Mouse (Mus musculus): Measurements from ENCODE around the gene Zp2. TPM values are rescaled to one million over a fixed set of nuclear protein-coding genes. Genes with fewer than 3 reads are reported as not detected.

The Zp2 gene
- total RNA-seq (2014; fragmentation: Nextera tagmentation) = not detected in 2 replicates
- total RNA-seq (2017) = not detected in 2 replicates

DNA sequence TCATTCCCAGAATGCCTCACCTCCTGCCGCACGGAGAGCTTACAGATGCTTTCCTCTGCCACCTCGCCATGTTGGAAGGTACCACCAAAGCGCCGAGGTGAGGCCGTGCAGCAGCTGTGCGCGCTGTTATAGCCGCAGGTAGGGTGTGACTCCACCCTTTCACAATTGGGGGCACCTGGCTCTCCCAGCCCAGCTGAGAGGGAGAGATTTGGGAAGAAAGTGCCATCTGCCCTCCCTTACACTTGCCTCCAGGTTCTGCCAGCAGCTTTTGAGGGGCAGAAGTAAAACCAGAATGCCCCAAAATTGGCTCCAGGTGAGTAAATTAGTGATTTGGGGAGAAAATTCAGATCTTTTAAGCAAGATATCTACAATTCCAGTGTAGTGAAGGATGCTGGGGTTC, at the start of gene Zp2:
TSS of gene Zp2 (minus strand) at position 101 of the 400 bp plus-strand sequence.
- no peak for ATAC-seq (replicated peaks; ENCODE audit: low FRiP score, low TSS enrichment, poor library complexity, severe bottlenecking)

DNA sequence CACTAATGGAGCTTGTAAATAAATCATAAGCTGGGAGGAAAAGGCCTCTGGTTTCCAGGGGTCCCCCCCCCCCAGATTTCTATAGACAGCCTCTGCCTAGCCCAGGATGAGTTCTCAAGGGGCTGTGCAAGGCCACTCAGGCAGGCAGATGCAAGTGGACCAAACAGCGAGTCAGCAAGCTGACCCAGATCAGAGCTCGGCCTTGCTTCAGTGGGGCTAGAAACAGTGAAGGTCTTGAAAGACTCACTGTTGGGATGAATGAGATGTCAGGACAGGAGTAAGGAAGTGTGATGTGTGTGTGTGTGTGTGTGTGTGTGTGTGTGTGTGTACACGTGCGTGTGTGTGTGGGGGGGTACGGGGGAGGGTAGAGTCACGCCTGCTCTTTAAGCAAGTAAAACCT, 47.7 kb upstream of the Zp2 start:
- ATAC-seq (replicated peaks; ENCODE audit: low FRiP score, low TSS enrichment, poor library complexity, severe bottlenecking) = no peak

DNA sequence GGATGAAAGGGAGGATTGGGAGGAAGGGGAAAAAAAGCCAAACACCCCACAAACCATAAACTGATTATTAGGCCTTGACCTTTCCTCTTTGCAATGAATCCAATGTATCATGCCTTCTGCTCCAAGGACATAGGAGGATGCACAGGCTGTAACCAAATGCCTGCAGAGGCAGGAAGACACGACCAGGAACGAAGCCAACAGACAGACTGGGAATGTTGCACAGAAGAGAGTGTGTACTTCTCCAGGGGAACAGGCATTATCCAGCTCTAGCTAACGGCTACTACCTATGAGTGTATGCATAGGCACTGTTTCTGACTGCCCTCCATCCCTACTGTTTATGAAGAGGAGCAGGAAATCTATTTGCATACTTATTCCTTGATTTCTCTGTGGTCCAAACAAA, 47.1 kb upstream of the Zp2 start:
- ATAC-seq (replicated peaks; ENCODE audit: low FRiP score, low TSS enrichment, poor library complexity, severe bottlenecking) = no peak

DNA sequence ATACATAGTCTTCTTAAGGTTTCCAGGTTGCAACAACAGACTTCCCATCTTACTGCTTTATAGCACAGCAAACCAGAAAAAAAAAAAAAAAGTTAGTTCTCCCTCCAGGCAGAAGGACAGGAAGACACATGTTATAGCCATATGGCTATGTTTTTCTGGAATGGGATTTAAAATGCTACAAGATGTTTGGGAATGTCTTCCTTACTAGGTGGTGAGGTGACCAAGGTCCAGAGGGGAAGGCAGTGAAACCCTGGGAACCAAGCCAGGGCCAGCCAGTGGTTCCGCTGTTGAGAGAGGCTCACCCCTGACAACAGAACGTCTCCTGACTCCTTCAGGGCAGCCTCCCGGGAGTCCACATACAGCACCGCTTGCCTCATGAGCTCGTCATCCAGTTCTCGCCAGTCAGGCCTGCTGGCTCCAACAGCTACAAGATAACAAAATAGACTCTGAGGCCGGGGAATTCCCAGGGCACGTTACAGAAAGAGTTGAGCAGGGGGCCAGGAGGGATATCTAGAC, 45.1 kb upstream of the Zp2 start:
- ATAC-seq (replicated peaks; ENCODE audit: low FRiP score, low TSS enrichment, poor library complexity, severe bottlenecking) = no peak

DNA sequence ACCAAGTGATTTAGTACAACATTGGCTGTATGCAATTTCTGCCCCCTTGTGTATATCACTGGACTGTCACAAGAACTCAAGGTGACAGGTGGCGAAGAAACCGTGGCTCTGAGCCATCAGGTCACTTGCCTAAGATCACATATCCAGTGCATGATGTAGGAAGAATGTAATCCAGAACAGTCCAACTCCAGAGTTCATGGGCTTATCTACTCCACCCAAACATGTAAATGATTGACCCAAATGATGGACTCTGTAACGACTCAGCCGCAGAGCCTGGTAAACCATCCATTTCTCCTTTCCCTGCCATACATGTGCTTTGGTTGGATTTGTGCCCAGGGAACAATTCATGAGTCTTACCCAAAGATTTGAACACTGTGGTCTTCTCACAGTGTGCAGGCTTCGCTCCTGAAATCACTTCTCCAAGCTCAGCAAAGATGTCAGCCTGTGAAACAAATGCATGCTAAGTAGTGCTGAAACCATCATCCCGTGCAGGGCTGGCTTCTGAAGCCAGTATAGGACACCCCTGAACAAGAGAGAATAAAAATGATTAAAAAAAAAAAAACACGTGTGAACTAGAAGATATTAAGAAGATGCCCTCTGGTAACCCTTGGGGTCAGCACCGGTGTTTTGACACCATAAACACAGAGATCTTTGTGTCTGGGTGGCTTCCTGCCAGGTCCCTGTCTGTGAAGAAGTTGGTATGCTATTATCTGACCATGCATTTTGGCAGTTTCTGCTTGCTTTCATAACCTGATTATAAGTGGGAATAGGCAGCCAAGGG, 44.5 kb upstream of the Zp2 start:
- ATAC-seq (replicated peaks; ENCODE audit: low FRiP score, low TSS enrichment, poor library complexity, severe bottlenecking) = no peak

DNA sequence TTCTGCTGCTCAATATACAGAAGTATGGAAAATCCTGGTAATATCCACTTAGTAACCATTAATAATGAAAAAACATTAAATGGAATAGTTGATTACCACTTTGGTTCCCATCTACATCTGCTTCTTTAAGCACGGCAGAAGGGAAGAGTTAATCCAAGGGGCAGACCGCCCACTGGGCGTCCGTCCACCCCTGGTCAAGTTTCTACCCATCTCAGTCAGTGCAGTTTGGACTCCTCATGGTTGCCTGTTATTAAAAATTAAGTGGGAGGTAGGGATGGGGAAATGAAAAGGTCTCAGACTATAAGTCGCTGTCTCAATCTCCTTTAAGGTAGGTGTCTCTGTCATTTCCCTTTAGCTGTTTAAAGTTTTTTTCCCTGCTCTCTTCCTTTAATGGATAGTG, 43.9 kb upstream of the Zp2 start:
- no peak for ATAC-seq (replicated peaks; ENCODE audit: low FRiP score, low TSS enrichment, poor library complexity, severe bottlenecking)

DNA sequence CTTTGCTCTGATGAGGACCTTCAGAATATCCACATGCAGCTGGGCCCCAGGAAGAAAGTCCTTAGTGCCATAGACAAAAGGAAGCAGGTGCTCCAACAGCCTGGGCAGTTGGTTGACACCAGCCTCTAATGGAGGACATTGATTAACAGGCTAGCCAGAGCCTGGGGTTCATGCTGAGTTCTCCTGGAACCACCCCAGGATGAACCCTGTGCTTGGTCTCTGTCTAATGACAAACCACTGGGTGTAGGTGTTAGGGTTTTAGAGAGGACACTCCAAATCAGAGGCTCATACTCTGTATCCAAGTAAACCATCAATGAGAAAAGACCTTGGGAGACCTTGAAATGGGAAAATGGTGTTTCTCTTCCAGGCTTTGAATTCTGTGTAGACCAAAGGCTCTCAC, 37.8 kb upstream of the Zp2 start:
- ATAC-seq (replicated peaks; ENCODE audit: low FRiP score, low TSS enrichment, poor library complexity, severe bottlenecking) = no peak

DNA sequence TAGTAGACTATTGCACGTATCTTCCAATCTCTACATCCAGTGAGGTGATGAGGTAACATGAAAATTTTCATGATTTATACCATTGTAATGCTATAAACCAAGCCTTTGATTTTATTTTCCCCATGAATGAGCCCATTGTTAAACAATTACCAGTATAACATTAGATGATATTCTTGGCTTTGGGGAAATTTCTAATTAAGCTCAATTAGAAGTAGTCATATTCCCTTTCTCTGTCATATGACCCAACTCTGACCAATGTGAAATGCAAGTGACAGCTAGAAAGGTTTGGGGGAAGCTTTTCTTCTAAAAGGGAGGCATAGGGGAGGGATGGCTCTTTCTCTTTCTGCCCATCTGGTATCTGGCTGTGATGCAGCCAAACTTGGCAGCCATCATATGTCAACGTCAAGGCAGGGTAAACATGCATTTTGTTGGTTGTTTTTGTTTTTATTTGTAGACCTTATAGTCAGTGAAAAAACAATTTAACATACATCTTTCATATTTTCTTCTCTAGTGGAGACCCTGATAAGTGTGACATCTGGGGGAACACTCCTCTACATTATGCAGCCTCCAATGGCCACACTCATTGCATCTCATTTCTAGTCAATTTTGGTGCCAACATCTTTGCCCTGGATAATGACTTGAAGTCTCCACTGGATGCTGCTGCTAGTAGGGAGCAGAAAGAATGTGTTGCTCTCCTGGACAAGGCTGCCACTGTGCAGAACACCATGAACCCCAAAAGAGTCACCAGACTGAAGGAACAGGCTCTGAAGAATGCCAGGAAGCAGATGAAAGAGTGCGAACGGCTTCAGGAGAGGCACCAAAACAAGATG, 36.5 kb upstream of the Zp2 start:
- no peak for ATAC-seq (replicated peaks; ENCODE audit: low FRiP score, low TSS enrichment, poor library complexity, severe bottlenecking)

DNA sequence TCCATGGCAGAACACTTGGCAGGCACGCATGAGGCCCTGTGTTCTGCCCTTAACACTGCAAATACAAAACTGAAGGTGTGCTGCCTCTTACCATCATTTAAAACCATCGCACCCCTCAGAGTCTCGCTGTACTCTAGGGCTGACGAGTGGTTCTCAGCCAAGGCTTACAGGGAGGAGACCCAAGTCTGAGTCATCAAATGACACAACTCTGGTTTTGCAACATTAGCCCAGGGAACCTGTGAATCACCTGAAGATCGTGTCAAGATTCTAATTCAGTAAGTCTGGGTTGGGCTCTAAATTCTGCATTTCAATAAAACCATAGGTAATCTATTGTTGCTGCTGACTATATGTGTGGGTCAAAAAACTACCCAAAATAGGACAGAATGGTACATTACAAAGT, 35.5 kb upstream of the Zp2 start:
- no peak for ATAC-seq (replicated peaks; ENCODE audit: low FRiP score, low TSS enrichment, poor library complexity, severe bottlenecking)

DNA sequence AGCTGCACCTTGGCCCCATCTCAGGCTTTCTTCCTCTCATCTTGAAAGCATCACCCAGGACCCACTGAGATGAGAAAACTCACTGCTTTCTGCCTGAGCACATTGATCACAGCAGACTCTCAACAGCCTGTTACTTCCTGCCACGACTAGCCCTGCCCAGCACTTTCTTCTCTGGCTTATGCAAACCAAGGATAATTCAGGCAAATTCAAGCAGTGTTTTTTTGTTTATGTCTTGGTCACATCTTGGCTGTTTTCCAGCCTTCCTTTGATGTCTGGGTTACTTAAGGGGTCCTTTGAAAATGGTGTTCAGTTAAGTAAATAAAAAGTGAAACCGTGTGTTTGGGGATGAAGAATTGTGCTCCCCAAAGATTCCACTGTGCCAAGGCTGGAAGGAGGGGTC, 33.8 kb upstream of the Zp2 start:
- ATAC-seq (replicated peaks; ENCODE audit: low FRiP score, low TSS enrichment, poor library complexity, severe bottlenecking) = no peak

DNA sequence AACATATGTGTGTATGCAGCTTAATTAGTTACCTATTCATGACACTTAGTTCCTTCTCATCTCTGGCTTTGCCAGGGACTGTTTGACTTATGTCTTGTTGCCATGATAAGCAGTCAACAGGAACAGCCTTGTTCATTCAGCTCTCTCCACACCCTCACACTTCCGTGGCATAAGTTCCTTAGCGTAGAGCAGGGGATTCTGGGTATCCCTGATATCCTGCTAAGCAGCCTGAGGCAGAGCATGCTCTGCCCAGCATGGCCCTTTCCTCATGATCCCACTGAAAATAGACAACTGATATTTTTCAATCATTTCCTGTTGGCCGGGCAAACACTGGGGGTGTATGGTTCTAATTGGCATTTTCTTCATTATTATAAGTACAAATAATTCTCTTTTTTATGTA, 32.5 kb upstream of the Zp2 start:
- no peak for ATAC-seq (replicated peaks; ENCODE audit: low FRiP score, low TSS enrichment, poor library complexity, severe bottlenecking)

DNA sequence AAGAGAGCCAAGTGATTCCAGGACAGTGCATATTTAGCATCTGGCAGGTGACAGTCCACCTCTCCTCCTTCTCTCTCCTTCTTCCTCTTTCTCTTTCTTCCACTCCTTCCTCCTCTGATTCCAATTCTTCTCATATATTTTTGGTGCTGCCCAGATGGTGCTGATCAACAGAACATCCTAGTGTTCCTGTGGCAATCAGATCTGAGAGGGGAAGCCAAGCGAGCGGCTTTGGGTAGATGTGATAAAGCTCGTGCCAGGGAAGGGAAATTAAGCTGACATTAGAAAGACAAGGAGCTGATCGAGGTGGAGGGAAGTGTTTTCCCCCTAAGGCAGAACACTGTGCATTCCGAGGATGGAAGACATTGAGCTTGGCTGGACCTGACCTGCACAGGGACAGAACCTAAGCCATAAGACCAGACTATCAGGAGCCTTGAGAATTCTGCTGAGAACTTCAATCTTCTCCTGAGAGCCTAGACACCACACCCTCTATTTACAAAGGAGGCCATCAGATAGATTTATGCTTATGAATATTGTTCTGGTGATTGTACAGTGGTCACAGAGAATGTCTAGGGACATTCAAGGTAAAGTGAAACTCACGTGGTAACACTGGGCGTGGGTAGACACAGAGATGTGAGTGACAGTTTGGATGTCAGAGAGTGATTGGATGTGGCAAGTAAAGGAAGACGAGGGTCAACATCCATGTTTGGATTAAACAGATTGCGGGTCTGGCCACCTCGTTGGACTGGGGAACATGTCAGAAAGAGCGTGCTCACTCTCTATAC, 29.8 kb upstream of the Zp2 start:
- ATAC-seq (replicated peaks; ENCODE audit: low FRiP score, low TSS enrichment, poor library complexity, severe bottlenecking) = no peak

DNA sequence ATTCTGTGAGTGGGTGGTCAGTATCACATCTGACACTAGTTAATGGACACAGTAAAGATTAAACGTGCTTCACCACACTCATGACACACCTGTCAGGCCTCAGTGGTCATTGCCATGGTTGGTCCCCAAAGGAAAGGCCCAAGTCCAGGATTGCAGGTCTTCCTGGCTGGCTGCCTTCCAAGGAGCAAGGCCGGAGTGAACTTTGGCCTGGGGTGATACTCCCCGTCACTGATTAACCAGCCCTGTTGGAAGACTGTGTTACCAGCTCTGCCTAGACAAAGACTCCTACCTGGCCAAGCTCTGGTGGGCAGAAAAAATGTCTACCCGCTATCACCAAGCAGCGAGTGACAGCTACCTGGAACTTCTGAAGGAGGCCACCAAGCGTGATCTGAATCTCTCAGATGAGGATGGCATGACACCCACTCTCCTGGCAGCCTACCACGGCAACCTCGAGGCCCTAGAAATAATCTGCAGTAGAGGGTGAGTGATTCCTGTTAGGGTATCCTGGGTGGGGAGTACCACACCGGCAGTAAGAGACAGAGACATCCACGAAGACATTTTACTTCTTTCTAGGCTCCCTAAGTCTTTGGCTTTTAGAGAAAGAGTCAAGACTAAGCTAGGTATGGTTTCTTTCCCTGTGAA, 28.6 kb upstream of the Zp2 start, which contains the start of gene Anks4b:
TSS of gene Anks4b (plus strand) at position 256 of the 642 bp plus-strand sequence.
- ATAC-seq (replicated peaks; ENCODE audit: low FRiP score, low TSS enrichment, poor library complexity, severe bottlenecking) = no peak

DNA sequence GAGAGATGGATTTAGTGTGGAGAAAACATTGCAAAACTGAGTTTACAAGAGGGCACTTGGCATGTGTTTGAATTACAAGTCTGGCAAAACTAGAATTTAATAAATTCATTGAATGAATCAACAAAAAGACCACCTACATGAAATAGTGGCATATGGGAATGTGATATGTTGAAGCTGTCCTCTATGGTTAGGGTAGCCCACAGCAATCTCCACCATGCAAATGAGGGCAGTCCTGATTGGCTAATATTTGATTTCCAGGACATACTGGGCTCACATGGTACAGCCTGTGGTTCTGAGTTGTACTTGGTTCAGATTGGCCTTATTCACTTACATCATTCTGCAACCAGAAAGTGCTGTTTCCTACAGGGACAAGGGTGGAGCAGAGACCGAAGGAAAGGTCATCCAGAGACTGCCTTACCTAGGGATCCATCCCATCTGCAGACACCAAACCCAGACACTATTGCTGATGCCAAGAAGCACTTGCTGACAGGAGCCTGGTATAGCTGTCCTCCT, 27.2 kb upstream of the Zp2 start:
- no peak for ATAC-seq (replicated peaks; ENCODE audit: low FRiP score, low TSS enrichment, poor library complexity, severe bottlenecking)

DNA sequence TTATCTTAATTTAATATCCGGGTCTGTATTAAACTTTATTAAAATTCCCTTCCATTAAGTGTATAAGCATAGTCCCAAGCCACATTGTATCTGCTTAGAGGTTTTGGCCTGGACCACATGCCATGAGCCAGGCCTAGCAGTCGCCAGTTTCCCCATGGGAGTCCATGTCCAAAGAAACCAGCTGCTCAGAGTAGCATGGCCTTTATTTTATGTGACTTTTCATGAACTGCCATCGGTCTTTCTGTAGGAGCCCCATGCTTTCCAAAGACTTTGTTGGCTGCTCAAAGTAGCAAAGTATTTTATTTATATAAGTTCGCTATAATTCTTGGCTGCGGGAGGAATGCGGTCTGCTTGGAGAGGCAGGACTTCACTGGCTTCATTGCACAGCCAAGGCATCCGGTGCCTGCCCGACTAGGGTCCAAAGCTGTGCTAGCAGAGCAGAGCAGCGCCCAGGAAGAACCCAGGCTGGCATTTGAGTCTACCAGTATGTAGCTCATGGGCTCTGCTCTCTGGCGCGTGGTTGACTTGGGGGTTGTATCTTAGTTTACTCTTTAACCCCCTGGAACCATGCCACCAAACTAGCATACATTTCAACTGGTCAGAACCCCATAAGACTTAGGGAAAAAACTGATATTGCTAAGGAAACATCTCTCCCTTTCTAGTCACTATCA, 18.6 kb upstream of the Zp2 start:
- no peak for ATAC-seq (replicated peaks; ENCODE audit: low FRiP score, low TSS enrichment, poor library complexity, severe bottlenecking)

DNA sequence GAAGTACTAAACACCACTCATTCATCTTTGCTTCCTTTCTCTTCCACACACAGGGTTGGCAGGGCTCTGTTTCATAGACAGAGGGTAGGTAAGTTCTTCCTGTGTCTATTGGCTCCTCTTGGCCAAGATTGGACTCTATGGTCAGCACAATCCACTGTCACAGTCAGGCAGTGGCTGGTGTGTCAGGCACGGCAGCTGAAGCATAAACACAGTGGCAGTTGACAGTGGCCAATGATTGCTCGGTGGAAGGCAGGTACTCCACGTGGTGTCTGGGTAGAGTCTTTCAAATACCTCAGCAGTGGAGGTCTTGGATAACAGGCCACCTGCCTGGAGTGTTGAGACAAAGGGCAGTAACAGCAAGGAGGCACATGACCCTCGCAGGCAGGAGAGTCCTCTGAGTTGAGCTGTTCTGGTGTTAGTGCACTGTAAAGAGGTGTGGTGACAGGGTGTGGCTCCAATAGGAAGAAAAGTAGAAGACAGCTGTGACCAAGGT, 13.1 kb upstream of the Zp2 start:
- ATAC-seq (replicated peaks; ENCODE audit: low FRiP score, low TSS enrichment, poor library complexity, severe bottlenecking) = no peak

DNA sequence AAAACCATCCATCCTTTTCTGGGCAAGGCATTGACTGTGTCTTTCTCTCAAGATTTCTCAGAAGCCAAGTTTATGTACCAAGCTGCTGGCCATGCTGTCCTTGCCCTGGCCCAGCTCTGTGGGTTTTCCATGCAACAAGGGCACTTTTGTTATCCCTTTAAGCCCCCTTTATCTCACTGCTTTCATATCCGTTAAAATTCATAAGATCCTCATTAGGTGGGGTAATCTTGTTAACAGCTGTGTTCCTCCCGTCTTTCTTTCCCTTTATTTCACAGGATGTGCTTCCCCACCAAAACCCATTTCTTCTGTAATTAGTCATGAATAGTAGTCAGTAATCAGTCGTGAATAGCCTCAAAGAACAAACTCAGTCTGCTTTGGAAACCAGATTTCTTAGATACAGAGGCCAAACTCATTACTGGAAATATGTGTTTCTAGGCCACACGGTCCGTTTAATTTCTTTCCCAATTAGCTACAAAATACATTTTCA, 12.5 kb upstream of the Zp2 start:
- no peak for ATAC-seq (replicated peaks; ENCODE audit: low FRiP score, low TSS enrichment, poor library complexity, severe bottlenecking)

DNA sequence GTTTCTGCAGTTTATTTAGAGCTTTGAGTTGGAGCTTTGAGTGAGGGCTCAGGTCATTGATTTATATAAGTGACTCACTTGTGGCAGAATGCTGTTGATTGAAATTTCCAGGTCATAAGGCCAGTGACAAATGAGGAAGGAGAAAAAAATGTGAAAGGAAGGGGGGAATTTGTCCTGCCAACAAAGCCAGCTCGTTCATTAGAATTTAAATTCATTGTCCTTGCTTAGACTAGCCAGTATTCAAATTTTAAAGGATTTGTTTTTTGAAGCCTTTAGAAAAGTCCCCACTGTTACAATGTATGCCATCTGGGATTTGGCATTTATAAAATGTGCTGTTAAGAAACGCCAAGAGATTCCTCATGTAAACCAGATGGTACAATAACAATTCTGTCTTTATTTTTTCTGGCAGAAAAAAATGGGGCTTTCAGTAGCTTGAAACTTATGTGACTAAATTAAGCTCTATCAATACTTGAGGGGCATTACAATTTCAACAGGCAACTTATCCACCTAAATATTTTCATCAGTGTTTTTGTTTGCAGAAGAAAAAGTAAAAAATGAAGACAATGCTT, 11.8 kb upstream of the Zp2 start:
- no peak for ATAC-seq (replicated peaks; ENCODE audit: low FRiP score, low TSS enrichment, poor library complexity, severe bottlenecking)
